Mouse (Mus musculus) ES-E14 (cell line): ENCODE results near the gene Hoxb4. TPM values are rescaled to one million over a fixed set of nuclear protein-coding genes. Genes with fewer than 3 reads are reported as not detected.

Experiments
- DNase-seq: peaks from one replicate; pipeline ENCODE4 v3.0.0-alpha.2; 2013; ENCODE audit warnings: low read depth, low spot score
- H3K27ac ChIP-seq: 2 replicates; pipeline ENCODE4 v1.5.1; 2012; ENCODE audit warnings: low read depth, mild to moderate bottlenecking, low read length, moderate library complexity, mixed read lengths; ENCODE audit not compliant: poor library complexity, insufficient read depth, severe bottlenecking
- H3K36me3 ChIP-seq: 2 replicates; pipeline ENCODE4 v1.6.1; 2012; ENCODE audit warnings: mild to moderate bottlenecking, low read length, moderate library complexity, mixed read lengths; ENCODE audit not compliant: control insufficient read depth, poor library complexity, insufficient read depth, severe bottlenecking
- H3K4me1 ChIP-seq, 2 experiments: fragments of 150-350 bp in 1 of 2; sonication (generic) in 1 of 2; 2 replicates each; pipeline ENCODE4 v1.6.1; 2012; ENCODE audit warnings: low read length in 2 of 2, mild to moderate bottlenecking in 1 of 2, mixed read lengths in 1 of 2; ENCODE audit not compliant: control insufficient read depth in 2 of 2, insufficient read depth in 2 of 2, poor library complexity in 1 of 2
- H3K4me3 ChIP-seq, 2 experiments: fragments of 150-350 bp in 1 of 2; sonication (generic) in 1 of 2; 2 replicates each; pipeline ENCODE4 v1.5.1; 2012; ENCODE audit warnings: low read length in 2 of 2, low read depth in 1 of 2, mild to moderate bottlenecking in 1 of 2, mixed read lengths in 1 of 2; ENCODE audit not compliant: insufficient read depth in 1 of 2, poor library complexity in 1 of 2, severe bottlenecking in 1 of 2
- H3K9ac ChIP-seq: 2 replicates; pipeline ENCODE4 v1.6.1; 2012; ENCODE audit warnings: low read depth, mild to moderate bottlenecking, low read length, mixed read lengths; ENCODE audit not compliant: poor library complexity, insufficient read depth, severe bottlenecking
- H3K9me3 ChIP-seq: fragments of 150-350 bp; sonication (generic); 2 replicates; pipeline ENCODE4 v1.6.1; 2012; ENCODE audit warnings: low read depth, mild to moderate bottlenecking, low read length; ENCODE audit not compliant: control insufficient read depth, insufficient read depth
- CHD2 ChIP-seq: IDR thresholded peaks from 2 replicates; pipeline ENCODE4 v1.6.1; 2014; ENCODE audit warnings: mild to moderate bottlenecking, low read depth, low read length, inconsistent platforms
- HCFC1 ChIP-seq: IDR thresholded peaks from 2 replicates; pipeline ENCODE4 v1.6.1; 2012; ENCODE audit warnings: low read length, inconsistent platforms, borderline replicate concordance; ENCODE audit not compliant: insufficient read depth
- MAFK ChIP-seq: IDR thresholded peaks from 2 replicates; pipeline ENCODE4 v1.6.1; 2014; ENCODE audit warnings: mild to moderate bottlenecking, low read depth, low read length, inconsistent platforms; ENCODE audit not compliant: insufficient read depth
- ZC3H11A ChIP-seq: IDR thresholded peaks from 2 replicates; pipeline ENCODE4 v1.6.1; 2012; ENCODE audit warnings: low read depth, mild to moderate bottlenecking, inconsistent platforms, low read length, borderline replicate concordance
- ZNF384 ChIP-seq: IDR thresholded peaks from 2 replicates; pipeline ENCODE4 v1.6.1; 2012; ENCODE audit warnings: low read depth, low read length, inconsistent platforms
- in situ Hi-C, 2 experiments: fragments of 600-800 bp; cut with MboI; formaldehyde crosslinking; loops; one replicate each; pipeline ENCODE4 v1.15.1; 2025; ENCODE audit warnings: low sequenced_read_pairs in 2 of 2, inconsistent platforms in 1 of 2; ENCODE audit not compliant: unreplicated experiment in 2 of 2
- total RNA-seq: library from RNA; depleted of rRNA; stranded (reverse); fragments of 300-350 nt; gene quantifications from 2 replicates; pipeline ENCODE4 v1.2.3, GENCODE M21; 2012

The Hoxb4 gene
- total RNA-seq, 1 experiment = 1.2 TPM

GRCm38 (mm10) chr11:96311520-96312417 is 6.3 kb upstream of the Hoxb4 start:
- DNase-seq = peak; percentile 72
- TF ChIP-seq ZC3H11A = no peak; the same call in 1 of the 2 replicates
- no peak for TF ChIP-seq ZNF384
- TF ChIP-seq HCFC1 = no peak
- no peak for TF ChIP-seq MAFK
- no peak for TF ChIP-seq CHD2
- Histone ChIP-seq H3K4me1 (peaks cover 0 to 6% of the 10 kb centered on the region in 2 experiments; a peak in 2 of 4 replicates), H3K4me3 (no peak overlapping the region), H3K9me3 (no peaks in the 10 kb centered on the region), H3K36me3 (no peaks in the 10 kb centered on the region), H3K27ac (no peak overlapping the region), H3K9ac (no peak overlapping the region)
- in situ Hi-C loops = no loop called here

GRCm38 (mm10) chr11:96313134-96313533 is 4.9 kb upstream of the Hoxb4 start:
- Histone ChIP-seq H3K4me3 (no peak overlapping the region), H3K27ac (no peak overlapping the region), H3K9me3 (no peaks in the 10 kb centered on the region), H3K4me1 (peaks cover 0 to 6% of the 10 kb centered on the region in 2 experiments; a peak in 2 of 4 replicates), H3K9ac (no peak overlapping the region), H3K36me3 (no peaks in the 10 kb centered on the region)
- no peak for DNase-seq
- in situ Hi-C loops = no loop called here
- TF ChIP-seq CHD2 (no peak), MAFK (no peak), ZC3H11A (no peak), ZNF384 (no peak), HCFC1 (no peak)

GRCm38 (mm10) chr11:96313806-96314428 is 4.2 kb upstream of the Hoxb4 start:
- H3K27ac ChIP-seq = no peak overlapping the region
- H3K9me3 ChIP-seq = no peaks in the 10 kb centered on the region
- no peak overlapping the region for H3K9ac ChIP-seq
- in situ Hi-C loops = no loop called here
- no peak for DNase-seq
- H3K4me3 ChIP-seq = no peak overlapping the region
- peaks cover 0 to 6% of the 10 kb centered on the region in 2 experiments; a peak in 2 of 4 replicates for H3K4me1 ChIP-seq
- TF ChIP-seq MAFK (no peak), ZC3H11A (no peak), CHD2 (no peak)
- H3K36me3 ChIP-seq = no peaks in the 10 kb centered on the region

- no peak overlapping the region for H3K4me3 ChIP-seq
- H3K4me1 ChIP-seq = peaks cover 0 to 6% of the 10 kb centered on the region in 2 experiments; a peak in 2 of 4 replicates
- H3K36me3 ChIP-seq = no peaks in the 10 kb centered on the region
- DNase-seq = no peak
- no peak overlapping the region for H3K9ac ChIP-seq
- no peak overlapping the region for H3K27ac ChIP-seq
- in situ Hi-C loops = no loop called here
- no peaks in the 10 kb centered on the region for H3K9me3 ChIP-seq
- TF ChIP-seq ZC3H11A = no peak
- no peak for TF ChIP-seq CHD2
- TF ChIP-seq MAFK = no peak
- no peak for TF ChIP-seq ZNF384
- no peak for TF ChIP-seq HCFC1
These were observed 3.3 kb upstream of the Hoxb4 start for GRCm38 (mm10) chr11:96314671-96315343.
